18 mouse cellular contexts compared by ENCODE assay signal in the genomic region with DNA sequence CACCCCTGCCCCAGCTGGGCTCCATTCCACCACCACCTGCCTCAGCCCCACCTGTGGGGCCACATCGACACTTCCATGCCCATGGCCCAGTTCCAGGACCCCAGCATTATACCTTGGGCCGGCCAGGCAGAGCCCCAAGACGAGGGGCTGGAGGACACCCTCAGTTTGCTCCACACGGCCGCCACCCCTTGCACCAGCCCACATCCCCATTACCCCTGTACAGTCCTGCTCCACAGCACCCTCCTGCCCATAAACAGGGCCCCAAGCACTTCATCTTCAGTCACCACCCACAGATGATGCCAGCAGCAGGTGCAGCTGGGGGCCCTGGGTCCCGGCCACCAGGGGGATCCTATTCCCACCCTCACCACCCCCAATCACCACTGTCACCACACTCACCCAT.
"Had no signal": no experiment of that assay in that cellular context is flagged by ENCODE, and none has a peak within 500 bp of the region (broad histone marks: within the 10 kb centered on the region; RNA-seq: fewer than 3 reads in every experiment).

No protein-coding gene starts in this region.

- H3K9ac ChIP-seq: limb, embryonic 13.5 days; liver, embryonic 13.5 days; lung, embryonic 14.5 days; midbrain, embryonic 15.5 days; neural tube, embryonic 13.5 days had no signal

- H3K4me1 ChIP-seq: limb, embryonic 10.5 days; limb, embryonic 13.5 days; liver, embryonic 13.5 days; midbrain, embryonic 15.5 days; neural tube, embryonic 13.5 days had no signal

- H3K9me3 ChIP-seq: limb, embryonic 10.5 days; limb, embryonic 13.5 days; liver, embryonic 13.5 days; midbrain, embryonic 15.5 days; neural tube, embryonic 13.5 days had no signal

- H3K4me3 ChIP-seq: layer of hippocampus, adult 2 months; limb, embryonic 10.5 days; limb, embryonic 13.5 days; liver, embryonic 13.5 days; midbrain, embryonic 15.5 days; myocyte; neural tube, embryonic 13.5 days had no signal

- H3K4me2 ChIP-seq: limb, embryonic 13.5 days; liver, embryonic 13.5 days; lung, embryonic 14.5 days; midbrain, embryonic 15.5 days; neural tube, embryonic 13.5 days had no signal

- H3K36me3 ChIP-seq: limb, embryonic 10.5 days; liver, embryonic 13.5 days; midbrain, embryonic 15.5 days; neural tube, embryonic 13.5 days had no signal

- DNase-seq: kidney, adult 2 months; kidney, postnatal 25 days; layer of hippocampus, adult 9-11 months; liver, embryonic 13.5 days; lung, embryonic 14.5 days; retina, postnatal 1 day; right cerebral cortex, postnatal 4 days had no signal

- H3K27ac ChIP-seq: kidney, postnatal 0 days; layer of hippocampus, adult 2 months; limb, embryonic 10.5 days; limb, embryonic 13.5 days; liver, embryonic 13.5 days; macrophage; midbrain, embryonic 15.5 days; neural tube, embryonic 13.5 days; stomach, postnatal 0 days had no signal

- ATAC-seq: intestine, postnatal 0 days; lung, postnatal 0 days; midbrain, embryonic 15.5 days had no signal
